Mouse (Mus musculus) olfactory bulb, adult 2 months (tissue): ENCODE measurements at regions not wholly inside any gene's neighbourhood (a gene's known extent, or its start where the extent isn't known, plus 50 kb on each side); places are given as distances from the start of the nearest gene placed in this dataset.

Experiments used
- H3K27ac ChIP-seq: fragments of 200-500 bp; 2 replicates; pipeline ENCODE4 v1.5.1; 2012; ENCODE audit warnings: low read depth, low read length; ENCODE audit not compliant: insufficient read depth
- H3K4me1 ChIP-seq: fragments of 200-500 bp; 2 replicates; pipeline ENCODE4 v1.6.1; 2012; ENCODE audit warnings: low read length; ENCODE audit not compliant: control insufficient read depth, insufficient read depth
- H3K4me3 ChIP-seq: fragments of 200-500 bp; 2 replicates; pipeline ENCODE4 v1.5.1; 2012; ENCODE audit warnings: mild to moderate bottlenecking, low read depth, low read length, moderate library complexity; ENCODE audit not compliant: insufficient read depth
- CTCF ChIP-seq: fragments of 200-500 bp; IDR thresholded peaks from 2 replicates; pipeline ENCODE4 v1.5.1; 2012; ENCODE audit warnings: low read depth, mild to moderate bottlenecking, low read length, moderate library complexity; ENCODE audit not compliant: insufficient read depth
- POLR2A ChIP-seq: fragments of 200-500 bp; IDR thresholded peaks from 2 replicates; pipeline ENCODE4 v1.6.1; 2012; ENCODE audit warnings: mild to moderate bottlenecking, low read depth, low read length, moderate library complexity; ENCODE audit not compliant: insufficient read depth
- WGBS: fragments of 180-500 bp; shearing (Covaris S2); methylation state at CpG from one replicate; pipeline ENCODE4 v1.1.7; 2018; 5-methylcytosine and 5-hydroxymethylcytosine counted together

- H3K4me3 ChIP-seq: no peak overlapping the region
- no peak for TF ChIP-seq POLR2A
- TF ChIP-seq CTCF: no peak
- WGBS: 85% methylated on average over 4 of the region's 4 CpGs
- peaks cover 9% of the 10 kb centered on the region for H3K4me1 ChIP-seq
- no peak overlapping the region for H3K27ac ChIP-seq
Measured at GRCm38 (mm10) chr2:131747707-131748106, 111.8 kb downstream of the Erv3 start.

- 93% methylated on average over 5 of the region's 5 CpGs for whole genome bisulfite sequencing
- no peak overlapping the region for H3K27ac ChIP-seq
- TF ChIP-seq CTCF (no peak), POLR2A (no peak)
- peaks cover 9% of the 10 kb centered on the region for H3K4me1 ChIP-seq
- no peak overlapping the region for H3K4me3 ChIP-seq
Measured at GRCm38 (mm10) chr2:131745381-131745895, 114.1 kb downstream of the Erv3 start.

GRCm38 (mm10) chr2:131744957-131745356 is 114.6 kb downstream of the Erv3 start:
- Histone ChIP-seq H3K27ac (no peak overlapping the region), H3K4me3 (no peak overlapping the region), H3K4me1 (peaks cover 9% of the 10 kb centered on the region)
- TF ChIP-seq POLR2A (no peak), CTCF (no peak)
- 70% methylated on average over 9 of the region's 9 CpGs for WGBS

- 88% methylated on average over 5 of the region's 5 CpGs for WGBS
- no peak for TF ChIP-seq POLR2A
- no peak for TF ChIP-seq CTCF
- H3K27ac ChIP-seq: no peak overlapping the region
- no peaks in the 10 kb centered on the region for H3K4me1 ChIP-seq
- no peak overlapping the region for H3K4me3 ChIP-seq
Measured at GRCm38 (mm10) chr2:131740456-131740855, 119.1 kb downstream of the Erv3 start.

GRCm38 (mm10) chr2:131739022-131739421 is 120.5 kb downstream of the Erv3 start:
- Histone ChIP-seq H3K4me1 (no peaks in the 10 kb centered on the region), H3K4me3 (no peak overlapping the region), H3K27ac (no peak overlapping the region)
- TF ChIP-seq POLR2A: no peak
- 91% methylated on average over 4 of the region's 4 CpGs for WGBS

- no peak for TF ChIP-seq CTCF
- TF ChIP-seq POLR2A: no peak
- no peaks in the 10 kb centered on the region for H3K4me1 ChIP-seq
- WGBS: 70% methylated on average over 6 of the region's 6 CpGs
Measured at GRCm38 (mm10) chr2:131734740-131735378, 124.7 kb downstream of the Erv3 start.

GRCm38 (mm10) chr2:131726533-131726932 is 133.0 kb downstream of the Erv3 start:
- WGBS: 81% methylated on average over 3 of the region's 3 CpGs
- Histone ChIP-seq H3K4me1 (no peaks in the 10 kb centered on the region), H3K4me3 (no peak overlapping the region), H3K27ac (no peak overlapping the region)
- TF ChIP-seq CTCF: no peak
- no peak for TF ChIP-seq POLR2A

More at GRCm38 (mm10) chr2:131734740-131735378, 124.7 kb downstream of the Erv3 start:
- Histone ChIP-seq H3K27ac (no peak overlapping the region), H3K4me3 (no peak overlapping the region)

GRCm38 (mm10) chr2:131721631-131722545 is 137.7 kb downstream of the Erv3 start:
- H3K4me1 ChIP-seq: no peaks in the 10 kb centered on the region
- H3K27ac ChIP-seq: no peak overlapping the region
- no peak for TF ChIP-seq CTCF
- TF ChIP-seq POLR2A: no peak
- 93% methylated on average over 6 of the region's 6 CpGs for WGBS
- no peak overlapping the region for H3K4me3 ChIP-seq

- no peak overlapping the region for H3K27ac ChIP-seq
- no peak overlapping the region for H3K4me3 ChIP-seq
- no peaks in the 10 kb centered on the region for H3K4me1 ChIP-seq
- WGBS: 56% methylated on average over 5 of the region's 5 CpGs
- TF ChIP-seq CTCF (no peak), POLR2A (no peak)
Measured at GRCm38 (mm10) chr2:131717561-131717960, 142.0 kb downstream of the Erv3 start.
